Mouse (Mus musculus) MEL (cell line): Measurements from ENCODE around the gene Nr2c2ap. TPM values are rescaled to one million over a fixed set of nuclear protein-coding genes. Genes with fewer than 3 reads are reported as not detected.
A peak's percentile ranks its signal among the peaks of the same experiment; 100 is the strongest.

Source experiments
- DNase-seq: peaks from one replicate; pipeline ENCODE4 v3.0.0; 2011; ENCODE audit warnings: low read depth, low spot score
- H3K27ac ChIP-seq: 2 replicates; pipeline ENCODE4 v1.5.1; 2012; ENCODE audit warnings: low read depth, mild to moderate bottlenecking, control low read depth, low read length, moderate library complexity; ENCODE audit not compliant: control insufficient read depth
- H3K27me3 ChIP-seq, 2 experiments: fragments of 150-350 bp in 1 of 2; sonication (generic) in 1 of 2; 2 replicates each; pipeline ENCODE4 v1.6.1; 2012; ENCODE audit warnings: low read length in 2 of 2, mild to moderate bottlenecking in 2 of 2, improper control_type of control experiment in 1 of 2, moderate library complexity in 1 of 2; ENCODE audit not compliant: insufficient read depth in 2 of 2, control insufficient read depth in 1 of 2
- H3K36me3 ChIP-seq, 2 experiments: 2 replicates each; pipeline ENCODE4 v1.6.1; 2012 to 2014; ENCODE audit warnings: low read length in 2 of 2, improper control_type of control experiment in 1 of 2, inconsistent platforms in 1 of 2, mild to moderate bottlenecking in 1 of 2; ENCODE audit not compliant: insufficient read depth in 2 of 2, control insufficient read depth in 1 of 2
- H3K4me1 ChIP-seq, 2 experiments: fragments of 150-350 bp in 1 of 2; sonication (generic) in 1 of 2; 2 replicates each; pipeline ENCODE4 v1.6.1; 2012; ENCODE audit warnings: low read length in 2 of 2, improper control_type of control experiment in 1 of 2, mild to moderate bottlenecking in 1 of 2; ENCODE audit not compliant: insufficient read depth in 2 of 2, control insufficient read depth in 1 of 2
- H3K4me3 ChIP-seq, 2 experiments: fragments of 150-350 bp in 1 of 2; sonication (generic) in 1 of 2; 2 replicates each; pipeline ENCODE4 v1.5.1; 2012; ENCODE audit warnings: low read depth in 2 of 2, low read length in 2 of 2, mild to moderate bottlenecking in 2 of 2, moderate library complexity in 2 of 2, control low read depth in 1 of 2, improper control_type of control experiment in 1 of 2; ENCODE audit not compliant: control insufficient read depth in 1 of 2, insufficient read depth in 1 of 2
- H3K79me2 ChIP-seq: 2 replicates; pipeline ENCODE4 v1.6.1; 2012; ENCODE audit warnings: mild to moderate bottlenecking, low read length, moderate library complexity; ENCODE audit not compliant: control insufficient read depth, poor library complexity, insufficient read depth
- H3K9ac ChIP-seq: 2 replicates; pipeline ENCODE4 v1.6.1; 2012; ENCODE audit warnings: low read depth, mild to moderate bottlenecking, control low read depth, low read length, moderate library complexity; ENCODE audit not compliant: control insufficient read depth, poor library complexity, severe bottlenecking
- H3K9me3 ChIP-seq: fragments of 150-350 bp; sonication (generic); replicated peaks from 2 replicates; pipeline ENCODE4 v1.6.1; 2012; ENCODE audit warnings: mild to moderate bottlenecking, low read length, improper control_type of control experiment, moderate library complexity; ENCODE audit not compliant: insufficient read depth
- CHD2 ChIP-seq: IDR thresholded peaks from 2 replicates; pipeline ENCODE4 v1.6.1; 2011; ENCODE audit warnings: low read length, improper control_type of control experiment
- CTCF ChIP-seq, 3 experiments: IDR thresholded peaks in 2 of 3; conservative IDR thresholded peaks in 1 of 3; 2 replicates each; pipeline ENCODE4 v1.5.1; 2011 to 2012; ENCODE audit warnings: low read length in 3 of 3, low read depth in 2 of 3, mild to moderate bottlenecking in 2 of 3, improper control_type of control experiment in 1 of 3, inconsistent platforms in 1 of 3, mixed read lengths in 1 of 3, moderate library complexity in 1 of 3; ENCODE audit not compliant: control insufficient read depth in 1 of 3, insufficient read depth in 1 of 3, poor library complexity in 1 of 3, severe bottlenecking in 1 of 3
- E2F4 ChIP-seq: IDR thresholded peaks from 2 replicates; pipeline ENCODE4 v1.6.1; 2011; ENCODE audit warnings: low read depth, low read length, improper control_type of control experiment, borderline replicate concordance
- ETS1 ChIP-seq: IDR thresholded peaks from 2 replicates; pipeline ENCODE4 v1.6.1; 2012; ENCODE audit warnings: low read depth, mild to moderate bottlenecking, inconsistent platforms, low read length, improper control_type of control experiment, moderate library complexity
- KAT2A ChIP-seq: conservative IDR thresholded peaks from 2 replicates; pipeline ENCODE4 v1.6.1; 2012; ENCODE audit warnings: low read depth, low read length, improper control_type of control experiment, inconsistent platforms
- MAFK ChIP-seq: IDR thresholded peaks from 2 replicates; pipeline ENCODE4 v1.6.1; 2011; ENCODE audit warnings: low read depth, mild to moderate bottlenecking, low read length, improper control_type of control experiment, borderline replicate concordance
- MEF2A ChIP-seq: IDR thresholded peaks from 2 replicates; pipeline ENCODE4 v1.6.1; 2014; ENCODE audit warnings: low read depth, mild to moderate bottlenecking, inconsistent platforms, low read length, improper control_type of control experiment; ENCODE audit not compliant: poor library complexity, insufficient replicate concordance, severe bottlenecking; ENCODE audit errors: extremely low read depth
- POLR2A ChIP-seq, 2 experiments: IDR thresholded peaks; 2 replicates each; pipeline ENCODE4 v1.6.1; 2011 to 2012; ENCODE audit warnings: low read length in 2 of 2, mild to moderate bottlenecking in 2 of 2, control low read depth in 1 of 2, improper control_type of control experiment in 1 of 2, low read depth in 1 of 2, moderate library complexity in 1 of 2; ENCODE audit not compliant: control insufficient read depth in 1 of 2, insufficient read depth in 1 of 2, poor library complexity in 1 of 2
- POLR2AphosphoS5 ChIP-seq: IDR thresholded peaks from 2 replicates; pipeline ENCODE4 v1.6.1; 2012; ENCODE audit warnings: low read depth, borderline replicate concordance, mild to moderate bottlenecking, inconsistent platforms, low read length, moderate library complexity, mixed read lengths
- RAD21 ChIP-seq: IDR thresholded peaks from 2 replicates; pipeline ENCODE4 v1.6.1; 2011; ENCODE audit warnings: mild to moderate bottlenecking, low read depth, low read length, improper control_type of control experiment
- SIN3A ChIP-seq: IDR thresholded peaks from 2 replicates; pipeline ENCODE4 v1.6.1; 2012; ENCODE audit warnings: low read length, improper control_type of control experiment, inconsistent platforms
- SMC3 ChIP-seq: IDR thresholded peaks from 2 replicates; pipeline ENCODE4 v1.6.1; 2011; ENCODE audit warnings: low read depth, low read length, improper control_type of control experiment
- TBP ChIP-seq: IDR thresholded peaks from 2 replicates; pipeline ENCODE4 v1.8.0; 2011; ENCODE audit warnings: low read depth, low read length, improper control_type of control experiment
- UBTF ChIP-seq: IDR thresholded peaks from 2 replicates; pipeline ENCODE4 v1.6.1; 2012; ENCODE audit warnings: low read depth, mild to moderate bottlenecking, inconsistent platforms, low read length, improper control_type of control experiment, moderate library complexity, borderline replicate concordance; ENCODE audit not compliant: insufficient read depth
- ZKSCAN1 ChIP-seq: IDR thresholded peaks from 2 replicates; pipeline ENCODE4 v1.6.1; 2012; ENCODE audit warnings: low read depth, mild to moderate bottlenecking, inconsistent platforms, low read length, improper control_type of control experiment, moderate library complexity
- polyA plus RNA-seq, 2 experiments: library from polyadenylated mRNA; stranded (reverse) in 1 of 2; unstranded in 1 of 2; fragments of >175 nt in 1 of 2; fragments of >200 nt in 1 of 2; gene quantifications; 2 replicates each; pipeline versions ENCODE4 v1.2.1 to v1.2.4; 2012; ENCODE audit warnings: low replicate concordance in 2 of 2, low read depth in 1 of 2; ENCODE audit not compliant: insufficient read length in 2 of 2, insufficient read depth in 1 of 2, missing spikeins in 1 of 2
- total RNA-seq: library from RNA; depleted of rRNA; stranded (reverse); fragments of 300-350 nt; gene quantifications from 2 replicates; pipeline ENCODE4 v1.2.3, GENCODE M21; 2012

Gene Nr2c2ap
- total and polyA plus RNA-seq, 3 experiments, result 24.6 to 55.7 TPM; not detected in 1

GRCm38 (mm10) chr8:70139026-70139857 is 8.1 kb downstream of the Nr2c2ap start, which contains the start of the genes Rfxank, Borcs8 and Mef2b (continued):
- TF ChIP-seq ETS1 (no peak), UBTF (no peak), MEF2A (no peak)

- peaks cover 4 to 15% of the 10 kb centered on the region in 2 experiments; a peak in 2 of 4 replicates for H3K4me1 ChIP-seq
- H3K36me3 ChIP-seq, result peaks cover 0 to 3% of the 10 kb centered on the region in 2 experiments; a peak in 2 of 4 replicates
- peak overlapping the region; percentile 92 to 94 for H3K4me3 ChIP-seq
- H3K79me2 ChIP-seq, result peaks cover 11% of the 10 kb centered on the region
- H3K9me3 ChIP-seq, result no peaks in the 10 kb centered on the region
- peak overlapping the region; percentile 88 for H3K9ac ChIP-seq
- H3K27ac ChIP-seq, result peak overlapping the region; percentile 95
- no peaks in the 10 kb centered on the region for H3K27me3 ChIP-seq
- DNase-seq, result no peak
- TF ChIP-seq POLR2A (IDR thresholded peaks at IDR 0.05; ENCODE audit: control insufficient read depth in 1 of 2, insufficient read depth in 1 of 2, low read depth in 1 of 2, low read length in 2 of 2, poor library complexity in 1 of 2), result 0 out of 4 replicates have a peak, but pooled peaks of 1 of the 2 experiments have one; percentile 5
- TF ChIP-seq POLR2AphosphoS5, result no peak
- TF ChIP-seq TBP, result no peak
- TF ChIP-seq ZKSCAN1, result no peak
- no peak for TF ChIP-seq MEF2A
- no peak for TF ChIP-seq RAD21
Observed at GRCm38 (mm10) chr8:70139981-70140380, 8.8 kb downstream of the Nr2c2ap start.

- Histone ChIP-seq H3K4me3 (no peak overlapping the region), H3K27me3 (no peaks in the 10 kb centered on the region), H3K9ac (no peak overlapping the region), H3K4me1 (peaks cover 0 to 2% of the 10 kb centered on the region in 2 experiments; a peak in 1 of 4 replicates), H3K27ac (no peak overlapping the region), H3K9me3 (no peaks in the 10 kb centered on the region)
- no peak for DNase-seq
- no peak for TF ChIP-seq CTCF (IDR thresholded peaks at IDR 0.05 in 2 of 3, conservative IDR thresholded peaks at IDR 0.05 in 1 of 3; ENCODE audit: control insufficient read depth in 1 of 3, insufficient read depth in 1 of 3, low read depth in 2 of 3, low read length in 3 of 3, poor library complexity in 1 of 3, severe bottlenecking in 1 of 3)
- TF ChIP-seq SMC3, result no peak
- TF ChIP-seq KAT2A, result no peak
- TF ChIP-seq MAFK, result no peak
- TF ChIP-seq SIN3A, result no peak
- no peak for TF ChIP-seq E2F4
- TF ChIP-seq UBTF, result no peak
- TF ChIP-seq CHD2, result no peak
- TF ChIP-seq, all 39 proteins: peak for 0
- Histone ChIP-seq H3K36me3 (no peaks in the 10 kb centered on the region; a peak in 1 of 4 replicates), H3K79me2 (no peaks in the 10 kb centered on the region)
Observed at GRCm38 (mm10) chr8:70147678-70148607, 16.8 kb downstream of the Nr2c2ap start.
